Mouse (Mus musculus) stomach, embryonic 16.5 days (tissue): Measurements from ENCODE around the gene Acss1. TPM values are rescaled to one million over a fixed set of nuclear protein-coding genes. Genes with fewer than 3 reads are reported as not detected.

Experiments used
- ATAC-seq: fragments of 200-750 bp; cut with Nextera tagmentation; 2 replicates; pipeline ENCODE4 v1.8.0; 2017; ENCODE audit warnings: moderate number of reproducible peaks, moderate TSS enrichment; ENCODE audit not compliant: insufficient read depth, low FRiP score
- H3K27ac ChIP-seq: fragments of 300-500 bp; sonication (generic); 2 replicates; pipeline ENCODE4 v1.5.1; 2014; ENCODE audit warnings: low read length
- H3K27me3 ChIP-seq: fragments of 300-500 bp; sonication (generic); 2 replicates; pipeline ENCODE4 v1.6.1; 2014; ENCODE audit warnings: low read length, control low read depth, mixed read lengths; ENCODE audit not compliant: control insufficient read depth, insufficient read depth
- H3K36me3 ChIP-seq: fragments of 300-500 bp; sonication (generic); 2 replicates; pipeline ENCODE4 v1.6.1; 2014; ENCODE audit warnings: low read length; ENCODE audit not compliant: control insufficient read depth, insufficient read depth
- H3K4me1 ChIP-seq: fragments of 300-500 bp; sonication (generic); 2 replicates; pipeline ENCODE4 v1.6.1; 2014; ENCODE audit warnings: low read length, control low read depth, mixed read lengths; ENCODE audit not compliant: control insufficient read depth, insufficient read depth
- H3K4me2 ChIP-seq: fragments of 300-500 bp; sonication (generic); 2 replicates; pipeline ENCODE4 v1.6.1; 2014; ENCODE audit warnings: low read depth, low read length, mixed read lengths
- H3K4me3 ChIP-seq: fragments of 300-500 bp; sonication (generic); replicated peaks from 2 replicates; pipeline ENCODE4 v1.5.1; 2014; ENCODE audit warnings: mild to moderate bottlenecking, low read length
- H3K9ac ChIP-seq: fragments of 300-500 bp; sonication (generic); 2 replicates; pipeline ENCODE4 v1.6.1; 2014; ENCODE audit warnings: low read length
- H3K9me3 ChIP-seq: fragments of 300-500 bp; sonication (generic); replicated peaks from 2 replicates; pipeline ENCODE4 v1.6.1; 2016; ENCODE audit warnings: low read length, control low read depth; ENCODE audit not compliant: control insufficient read depth
- WGBS: fragments of 180-500 bp; shearing (Covaris S2); extraction: QIAGEN DNeasy Blood & Tissue Kit; methylation state at CpG from one replicate; pipeline ENCODE4 v1.1.7; 2014; 5-methylcytosine and 5-hydroxymethylcytosine counted together
- polyA plus RNA-seq: library from polyadenylated mRNA; unstranded; fragments of >200 nt; fragmentation: Nextera tagmentation; extraction: Ambion mirVana; gene quantifications from 2 replicates; pipeline ENCODE4 v1.2.1, GENCODE M21; 2015

Acss1 gene
- polyA plus RNA-seq, 1 experiment from 2014 or later = 42.0 TPM

GRCm38 (mm10) chr2:150668956-150669355 is 656 bp upstream of the Acss1 start:
- peak overlapping the region; percentile 54 for H3K27ac ChIP-seq
- no peak overlapping the region for H3K4me3 ChIP-seq

GRCm38 (mm10) chr2:150667065-150667819 is 1.1 kb downstream of the Acss1 start:
- 2% methylated on average over 17 of the region's 17 CpGs for WGBS
- Histone ChIP-seq H3K4me1 (peaks cover 30% of the 10 kb centered on the region), H3K36me3 (no peaks in the 10 kb centered on the region), H3K27me3 (no peaks in the 10 kb centered on the region), H3K4me3 (peak overlapping the region; percentile 72), H3K9ac (peak overlapping the region; percentile 84), H3K27ac (peak overlapping the region; percentile 54), H3K9me3 (no peaks in the 10 kb centered on the region), H3K4me2 (peak overlapping the region; percentile 92)
- ATAC-seq = peak; percentile 59

More at GRCm38 (mm10) chr2:150668956-150669355, 656 bp upstream of the Acss1 start:
- ATAC-seq = no peak
- Histone ChIP-seq H3K9ac (no peak overlapping the region), H3K27me3 (no peaks in the 10 kb centered on the region), H3K4me2 (peak overlapping the region; percentile 92), H3K36me3 (no peaks in the 10 kb centered on the region), H3K4me1 (peaks cover 25% of the 10 kb centered on the region), H3K9me3 (no peaks in the 10 kb centered on the region)
- WGBS = 65% methylated on average over 5 of the region's 5 CpGs

- peak overlapping the region; percentile 72 for H3K4me3 ChIP-seq
- H3K4me1 ChIP-seq = peaks cover 30% of the 10 kb centered on the region
- H3K27ac ChIP-seq = peak overlapping the region; percentile 54
- WGBS = 40% methylated on average over 7 of the region's 7 CpGs
- ATAC-seq = no peak
- H3K27me3 ChIP-seq = no peaks in the 10 kb centered on the region
- no peaks in the 10 kb centered on the region for H3K36me3 ChIP-seq
- H3K9ac ChIP-seq = peak overlapping the region; percentile 84
- peak overlapping the region; percentile 92 for H3K4me2 ChIP-seq
- no peaks in the 10 kb centered on the region for H3K9me3 ChIP-seq
These were observed 1.6 kb downstream of the Acss1 start for GRCm38 (mm10) chr2:150666723-150667064.

- 0 out of 2 replicates have a peak overlapping the region, but pooled peaks have one; percentile 21 for H3K27ac ChIP-seq
- H3K4me2 ChIP-seq = peak overlapping the region; percentile 36
- WGBS = 38% methylated on average over 10 of the region's 10 CpGs
These were observed 2.5 kb downstream of the Acss1 start for GRCm38 (mm10) chr2:150665534-150666451.

GRCm38 (mm10) chr2:150665006-150665405 is 3.3 kb downstream of the Acss1 start:
- no peaks in the 10 kb centered on the region for H3K9me3 ChIP-seq
- no peak for ATAC-seq
- no peaks in the 10 kb centered on the region for H3K27me3 ChIP-seq
- H3K4me1 ChIP-seq = peaks cover 30% of the 10 kb centered on the region
- WGBS = 65% methylated on average over 2 of the region's 2 CpGs
- H3K36me3 ChIP-seq = no peaks in the 10 kb centered on the region
- no peak overlapping the region for H3K4me3 ChIP-seq
- no peak overlapping the region for H3K9ac ChIP-seq
- no peak overlapping the region for H3K27ac ChIP-seq
- H3K4me2 ChIP-seq = 0 out of 2 replicates have a peak overlapping the region, but pooled peaks have one; percentile 36

More at GRCm38 (mm10) chr2:150665534-150666451, 2.5 kb downstream of the Acss1 start:
- no peaks in the 10 kb centered on the region for H3K27me3 ChIP-seq
- H3K9ac ChIP-seq = no peak overlapping the region
- H3K36me3 ChIP-seq = no peaks in the 10 kb centered on the region
- H3K4me3 ChIP-seq = peak overlapping the region; percentile 4; the same call in 1 of the 2 replicates
- ATAC-seq = no peak
- no peaks in the 10 kb centered on the region for H3K9me3 ChIP-seq
- H3K4me1 ChIP-seq = peaks cover 30% of the 10 kb centered on the region

GRCm38 (mm10) chr2:150664152-150664920 is 4.0 kb downstream of the Acss1 start:
- ATAC-seq = no peak
- Histone ChIP-seq H3K4me1 (peaks cover 30% of the 10 kb centered on the region), H3K4me3 (no peak overlapping the region), H3K27ac (peak overlapping the region; percentile 68), H3K9me3 (no peaks in the 10 kb centered on the region), H3K36me3 (no peaks in the 10 kb centered on the region), H3K9ac (no peak overlapping the region), H3K4me2 (no peak overlapping the region), H3K27me3 (no peaks in the 10 kb centered on the region)
- WGBS = 67% methylated on average over 5 of the region's 5 CpGs

GRCm38 (mm10) chr2:150663255-150663654 is 5.0 kb downstream of the Acss1 start:
- WGBS = 32% methylated on average over 9 of the region's 9 CpGs
- Histone ChIP-seq H3K4me1 (peaks cover 25% of the 10 kb centered on the region), H3K9me3 (no peaks in the 10 kb centered on the region), H3K36me3 (no peaks in the 10 kb centered on the region), H3K27ac (peak overlapping the region; percentile 68), H3K4me3 (no peak overlapping the region), H3K27me3 (no peaks in the 10 kb centered on the region), H3K4me2 (peak overlapping the region; percentile 3; the same call in 1 of the 2 replicates), H3K9ac (no peak overlapping the region)
- peak; percentile 42; the same call in 1 of the 2 replicates for ATAC-seq

- H3K9ac ChIP-seq = no peak overlapping the region
- H3K36me3 ChIP-seq = no peaks in the 10 kb centered on the region
- H3K9me3 ChIP-seq = 0 out of 2 replicates have a peak, but pooled peaks cover 3% of the 10 kb centered on the region
- no peak overlapping the region for H3K4me3 ChIP-seq
- ATAC-seq = no peak
- WGBS = 69% methylated on average over 2 of the region's 2 CpGs
- no peak overlapping the region for H3K4me2 ChIP-seq
- peaks cover 21% of the 10 kb centered on the region for H3K4me1 ChIP-seq
- H3K27me3 ChIP-seq = no peaks in the 10 kb centered on the region
- no peak overlapping the region for H3K27ac ChIP-seq
These were observed 6.3 kb downstream of the Acss1 start for GRCm38 (mm10) chr2:150662007-150662406.
